Mouse (Mus musculus) CD4-positive helper T cell, adult 2 months (primary cell): Measurements from ENCODE around the gene Gnb3.
"Not testable (repeated sequence)": the region's sequence is repeated elsewhere in the genome, so short reads cannot be mapped to it uniquely, and the experiment has no call there.

Experiments
- DNase-seq: peaks from one replicate; pipeline ENCODE4 v3.0.0-alpha.2; 2012; ENCODE audit warnings: low read depth, missing footprints, low spot score

Gene Gnb3

GRCm38 (mm10) chr6:124857840-124858530 lies 17.9 kb upstream of the Gnb3 start:
- no peak for DNase-seq

- DNase-seq = peak; percentile 81
These were observed 17.1 kb upstream of the Gnb3 start, which contains the start of gene P3h3 for GRCm38 (mm10) chr6:124856916-124857839. TSS of gene P3h3 (minus strand) at chr6:124857752.

GRCm38 (mm10) chr6:124856321-124856720 lies 16.2 kb upstream of the Gnb3 start:
- DNase-seq = no peak

GRCm38 (mm10) chr6:124854647-124855046 lies 14.6 kb upstream of the Gnb3 start:
- DNase-seq = no peak

GRCm38 (mm10) chr6:124850535-124850934 lies 10.5 kb upstream of the Gnb3 start:
- no peak for DNase-seq

- peak; percentile 87 for DNase-seq
These were observed 7.2 kb upstream of the Gnb3 start for GRCm38 (mm10) chr6:124847305-124847704.

GRCm38 (mm10) chr6:124839805-124840204 lies 270 bp downstream of the Gnb3 start:
- DNase-seq = no peak

GRCm38 (mm10) chr6:124836411-124836810 lies 3.7 kb downstream of the Gnb3 start:
- no peak for DNase-seq

GRCm38 (mm10) chr6:124835531-124835930 lies 4.5 kb downstream of the Gnb3 start:
- no peak for DNase-seq

- DNase-seq = no peak
These were observed 5.5 kb downstream of the Gnb3 start for GRCm38 (mm10) chr6:124834512-124835081.

- no peak for DNase-seq
These were observed 8.4 kb downstream of the Gnb3 start for GRCm38 (mm10) chr6:124831649-124832048.

GRCm38 (mm10) chr6:124831199-124831598 lies 8.9 kb downstream of the Gnb3 start:
- not testable (repeated sequence) for DNase-seq

- peak; percentile 96 for DNase-seq
These were observed 10.0 kb downstream of the Gnb3 start for GRCm38 (mm10) chr6:124829799-124830700.

- DNase-seq = peak; percentile 100
These were observed 10.9 kb downstream of the Gnb3 start, which contains the start of the genes Usp5 and Cdca3 for GRCm38 (mm10) chr6:124828868-124829798. TSS of gene Usp5 (minus strand) at chr6:124829484. TSS of gene Cdca3 (plus strand) at chr6:124829547.

GRCm38 (mm10) chr6:124828101-124828592 lies 11.9 kb downstream of the Gnb3 start:
- DNase-seq = peak; percentile 56

- no peak for DNase-seq
These were observed 18.0 kb downstream of the Gnb3 start for GRCm38 (mm10) chr6:124822049-124822448.

- DNase-seq = no peak
These were observed 19.2 kb downstream of the Gnb3 start for GRCm38 (mm10) chr6:124820891-124821290.

- no peak for DNase-seq
These were observed 22.1 kb downstream of the Gnb3 start for GRCm38 (mm10) chr6:124817971-124818370.

GRCm38 (mm10) chr6:124817563-124817962 lies 22.5 kb downstream of the Gnb3 start:
- no peak for DNase-seq

- DNase-seq = no peak
These were observed 22.9 kb downstream of the Gnb3 start for GRCm38 (mm10) chr6:124817125-124817524.
